Mouse (Mus musculus) kidney, postnatal 0 days (tissue): ENCODE data around the gene Lrrc75a. TPM values are rescaled to one million over a fixed set of nuclear protein-coding genes. Genes with fewer than 3 reads are reported as not detected.

Experiments
- ATAC-seq: fragments of 200-750 bp; cut with Nextera tagmentation; replicated peaks from 2 replicates; pipeline ENCODE4 v1.8.0; 2017; ENCODE audit warnings: low read depth, moderate number of reproducible peaks, moderate TSS enrichment, moderate library complexity; ENCODE audit not compliant: low FRiP score
- DNase-seq: peaks from one replicate; pipeline ENCODE4 v3.0.0-alpha.2; 2016; ENCODE audit warnings: low spot score
- H3K27ac ChIP-seq: fragments of 300-500 bp; sonication (generic); 2 replicates; pipeline ENCODE4 v1.5.1; 2014; ENCODE audit warnings: mild to moderate bottlenecking
- H3K27me3 ChIP-seq: fragments of 300-500 bp; sonication (generic); 2 replicates; pipeline ENCODE4 v1.6.1; 2014; ENCODE audit warnings: low read length, mixed read lengths; ENCODE audit not compliant: insufficient read depth
- H3K36me3 ChIP-seq: fragments of 300-500 bp; sonication (generic); 2 replicates; pipeline ENCODE4 v1.6.1; 2014; ENCODE audit warnings: low read length, mixed read lengths; ENCODE audit not compliant: insufficient read depth
- H3K4me1 ChIP-seq: fragments of 300-500 bp; sonication (generic); replicated peaks from 2 replicates; pipeline ENCODE4 v1.6.1; 2014; ENCODE audit warnings: antibody characterized with exemption, low read length, mixed read lengths; ENCODE audit not compliant: insufficient read depth
- H3K4me2 ChIP-seq: fragments of 300-500 bp; sonication (generic); 2 replicates; pipeline ENCODE4 v1.6.1; 2014; ENCODE audit warnings: mild to moderate bottlenecking, low read length, moderate library complexity, mixed read lengths
- H3K4me3 ChIP-seq: fragments of 300-500 bp; sonication (generic); replicated peaks from 2 replicates; pipeline ENCODE4 v1.5.1; 2014; ENCODE audit warnings: low read depth, low read length
- H3K9ac ChIP-seq: fragments of 300-500 bp; sonication (generic); 2 replicates; pipeline ENCODE4 v1.6.1; 2014; ENCODE audit warnings: low read depth, low read length
- H3K9me3 ChIP-seq: fragments of 300-500 bp; sonication (generic); replicated peaks from 2 replicates; pipeline ENCODE4 v1.6.1; 2016; ENCODE audit warnings: low read length, inconsistent platforms, mixed read lengths
- CTCF ChIP-seq: IDR thresholded peaks from 2 replicates; pipeline ENCODE4 v1.5.1; 2016; ENCODE audit warnings: antibody characterized with exemption, low read depth, mild to moderate bottlenecking, moderate library complexity
- WGBS: fragments of 180-500 bp; shearing (Covaris S2); extraction: QIAGEN DNeasy Blood & Tissue Kit; methylation state at CpG from one replicate; pipeline ENCODE4 v1.1.7; 2014; 5-methylcytosine and 5-hydroxymethylcytosine counted together
- polyA plus RNA-seq: library from polyadenylated mRNA; unstranded; fragments of >200 nt; fragmentation: Nextera tagmentation; extraction: Ambion mirVana; gene quantifications from 2 replicates; pipeline ENCODE4 v1.2.1, GENCODE M21; 2015

The Lrrc75a gene
- polyA plus RNA-seq, 1 experiment from 2014 or later: 14.8 TPM

GRCm38 (mm10) chr11:62560463-62561016, 87.8 kb downstream of the Lrrc75a start:
- WGBS: 41% methylated on average over 43 of the region's 43 CpGs
- Histone ChIP-seq H3K27ac (no peak overlapping the region), H3K9ac (peak overlapping the region; percentile 35; the same call in 1 of the 2 replicates)

DNA sequence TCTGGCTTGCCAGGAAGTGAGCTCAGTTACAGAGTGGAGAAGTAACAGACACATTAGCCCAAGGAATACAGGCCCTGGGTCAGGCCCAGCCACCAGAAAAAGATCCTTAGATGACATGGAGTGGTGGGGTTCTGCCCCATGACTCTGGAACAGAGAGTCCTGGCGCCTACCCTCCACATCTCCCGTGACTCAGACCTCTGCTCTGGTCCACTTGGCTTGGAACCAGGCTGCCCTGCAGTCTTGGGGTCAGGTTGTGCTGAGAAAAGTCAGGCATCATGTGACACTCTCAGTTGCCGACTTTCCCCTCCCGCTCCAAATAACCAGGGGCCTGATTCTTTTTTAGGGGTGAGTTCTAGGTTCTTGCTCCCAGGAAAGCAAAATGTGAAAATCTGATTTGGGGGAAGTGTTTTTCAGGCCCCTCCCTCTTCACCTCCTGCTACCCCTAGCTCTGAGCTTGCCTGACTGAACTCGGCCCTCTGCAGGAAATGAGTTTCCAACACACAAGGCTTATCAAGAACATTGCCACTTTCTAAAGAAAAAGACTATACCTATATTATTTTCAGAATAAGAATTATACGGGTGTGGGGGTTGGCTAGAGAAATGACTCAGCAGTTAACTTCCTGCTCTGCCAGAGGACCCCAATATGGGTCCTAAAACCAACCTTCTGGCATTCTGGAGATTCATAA, 89.2 kb downstream of the Lrrc75a start:
- peak overlapping the region; percentile 25 for H3K27ac ChIP-seq
- no peak overlapping the region for H3K9ac ChIP-seq
- peaks cover 12% of the 10 kb centered on the region for H3K4me1 ChIP-seq
- no peaks in the 10 kb centered on the region for H3K9me3 ChIP-seq
- DNase-seq: peak; percentile 52
- no peak overlapping the region for H3K4me3 ChIP-seq
- TF ChIP-seq CTCF: no peak
- WGBS: 23% methylated on average over 6 of the region's 6 CpGs
- no peaks in the 10 kb centered on the region for H3K27me3 ChIP-seq
- H3K4me2 ChIP-seq: no peak overlapping the region
- peaks cover 6% of the 10 kb centered on the region; the same call in 1 of the 2 replicates for H3K36me3 ChIP-seq
- peak; percentile 87 for ATAC-seq

More at GRCm38 (mm10) chr11:62560463-62561016, 87.8 kb downstream of the Lrrc75a start:
- H3K27me3 ChIP-seq: no peaks in the 10 kb centered on the region
- no peak for TF ChIP-seq CTCF
- H3K9me3 ChIP-seq: no peaks in the 10 kb centered on the region
- H3K4me2 ChIP-seq: peak overlapping the region; percentile 58
- ATAC-seq (no peak), DNase-seq (no peak)
- peak overlapping the region; percentile 32 for H3K4me3 ChIP-seq
- H3K4me1 ChIP-seq: no peaks in the 10 kb centered on the region
- H3K36me3 ChIP-seq: no peaks in the 10 kb centered on the region

DNA sequence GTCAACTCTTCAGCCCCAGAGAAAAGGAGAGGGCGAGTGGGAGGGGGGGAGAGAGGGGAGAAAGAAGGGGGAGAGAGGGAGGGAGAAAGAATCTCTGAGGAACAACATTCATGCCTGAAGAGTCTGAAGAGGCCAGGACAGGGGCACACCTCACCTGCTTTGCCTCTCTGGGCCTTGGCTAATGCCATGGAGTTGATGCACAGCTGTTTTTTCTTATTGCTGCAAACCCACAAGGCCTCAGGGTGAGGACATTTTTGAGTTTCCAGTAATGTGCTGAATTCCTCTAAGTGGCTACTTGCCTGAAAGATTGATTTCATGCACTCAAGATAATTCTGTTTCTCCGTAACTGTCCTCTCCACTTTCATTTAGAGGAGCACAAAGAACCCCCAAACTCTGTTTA, 90.2 kb downstream of the Lrrc75a start:
- Histone ChIP-seq H3K27ac (peak overlapping the region; percentile 25), H3K9ac (no peak overlapping the region), H3K4me1 (peaks cover 19% of the 10 kb centered on the region), H3K4me2 (no peak overlapping the region), H3K36me3 (peaks cover 9% of the 10 kb centered on the region; the same call in 1 of the 2 replicates), H3K27me3 (no peaks in the 10 kb centered on the region), H3K4me3 (no peak overlapping the region), H3K9me3 (no peaks in the 10 kb centered on the region)
- no peak for ATAC-seq
- WGBS: 65% methylated on average over 2 of the region's 2 CpGs
- DNase-seq: no peak
- no peak for TF ChIP-seq CTCF

GRCm38 (mm10) chr11:62557205-62557604, 91.1 kb downstream of the Lrrc75a start:
- H3K27ac ChIP-seq: no peak overlapping the region
- DNase-seq (no peak), ATAC-seq (no peak)
- peaks cover 19% of the 10 kb centered on the region for H3K4me1 ChIP-seq
- TF ChIP-seq CTCF: no peak
- no peak overlapping the region for H3K9ac ChIP-seq
- no peaks in the 10 kb centered on the region for H3K27me3 ChIP-seq
- no peak overlapping the region for H3K4me3 ChIP-seq
- no peaks in the 10 kb centered on the region for H3K9me3 ChIP-seq
- H3K36me3 ChIP-seq: peaks cover 9% of the 10 kb centered on the region; the same call in 1 of the 2 replicates
- WGBS: 61% methylated on average over 5 of the region's 5 CpGs
- H3K4me2 ChIP-seq: no peak overlapping the region

- TF ChIP-seq CTCF: no peak
- H3K36me3 ChIP-seq: peaks cover 9% of the 10 kb centered on the region; the same call in 1 of the 2 replicates
- H3K9me3 ChIP-seq: no peaks in the 10 kb centered on the region
- peaks cover 19% of the 10 kb centered on the region for H3K4me1 ChIP-seq
- no peak for ATAC-seq
- H3K9ac ChIP-seq: no peak overlapping the region
- H3K4me2 ChIP-seq: no peak overlapping the region
- no peak overlapping the region for H3K4me3 ChIP-seq
- no peaks in the 10 kb centered on the region for H3K27me3 ChIP-seq
- no peak overlapping the region for H3K27ac ChIP-seq
- DNase-seq: no peak
Observed at GRCm38 (mm10) chr11:62555896-62556412, 92.4 kb downstream of the Lrrc75a start.

GRCm38 (mm10) chr11:62554934-62555517, 93.3 kb downstream of the Lrrc75a start:
- peak overlapping the region; percentile 72 for H3K4me2 ChIP-seq
- H3K27me3 ChIP-seq: no peaks in the 10 kb centered on the region
- H3K4me1 ChIP-seq: peaks cover 19% of the 10 kb centered on the region
- TF ChIP-seq CTCF: no peak
- no peaks in the 10 kb centered on the region for H3K9me3 ChIP-seq
- DNase-seq: no peak
- ATAC-seq: no peak
- peak overlapping the region; percentile 47; the same call in 1 of the 2 replicates for H3K4me3 ChIP-seq
- H3K9ac ChIP-seq: no peak overlapping the region
- H3K27ac ChIP-seq: no peak overlapping the region
- peaks cover 9% of the 10 kb centered on the region; the same call in 1 of the 2 replicates for H3K36me3 ChIP-seq

Other genes starting within 250 kb of the Lrrc75a start
- gene Pigl, start 190.1 kb downstream of the Lrrc75a start, polyA plus RNA-seq: 8.3 and 8.9 TPM in 2 replicates
- gene Ncor1, start 190.0 kb downstream of the Lrrc75a start, polyA plus RNA-seq: 123 and 130 TPM in 2 replicates
- 17.1 and 17.6 TPM in 2 replicates for gene Cenpv, start 109.3 kb downstream of the Lrrc75a start, polyA plus RNA-seq
- 2,759 and 3,018 TPM in 2 replicates for gene Ubb, start 97.4 kb downstream of the Lrrc75a start, polyA plus RNA-seq
- gene Trpv2, start 74.0 kb downstream of the Lrrc75a start, polyA plus RNA-seq: 1.7 and 2.4 TPM in 2 replicates
- gene Mmgt2, start 141 bp upstream of the Lrrc75a start, polyA plus RNA-seq: 70.8 and 73.1 TPM in 2 replicates
- gene Zfp287, start 83.4 kb upstream of the Lrrc75a start, polyA plus RNA-seq: 4.5 and 5.0 TPM in 2 replicates
- 0.45 TPM in 1 of 2 replicates, not detected in the other for gene Gm10428, start 104.6 kb upstream of the Lrrc75a start, polyA plus RNA-seq
- gene Zfp286, start 140.9 kb upstream of the Lrrc75a start, polyA plus RNA-seq: 10.8 and 11.4 TPM in 2 replicates
- gene Trim16, start 171.7 kb upstream of the Lrrc75a start, polyA plus RNA-seq: 16.4 and 18.1 TPM in 2 replicates
- gene Fbxw10, start 198.5 kb upstream of the Lrrc75a start, polyA plus RNA-seq: 0.53 and 0.93 TPM in 2 replicates
- 83.6 and 83.7 TPM in 2 replicates for gene Tvp23b, start 230.9 kb upstream of the Lrrc75a start, polyA plus RNA-seq